Mouse (Mus musculus) splenic B cell, adult 2 months (primary cell): ENCODE data around the gene Kcnh3.
"Not testable (repeated sequence)": the region's sequence is repeated elsewhere in the genome, so short reads cannot be mapped to it uniquely, and the experiment has no call there.

ENCODE experiments used
- DNase-seq: peaks from one replicate; pipeline ENCODE4 v3.0.0-alpha.2; 2011; ENCODE audit warnings: low read depth, low spot score
- H3K27me3 ChIP-seq: 2 replicates; pipeline ENCODE4 v1.6.1; 2012; ENCODE audit warnings: mild to moderate bottlenecking, low read length, moderate library complexity, mixed read lengths; ENCODE audit not compliant: control insufficient read depth, poor library complexity, insufficient read depth, severe bottlenecking
- H3K36me3 ChIP-seq: 2 replicates; pipeline ENCODE4 v1.6.1; 2012; ENCODE audit warnings: mild to moderate bottlenecking, low read length, moderate library complexity, mixed read lengths; ENCODE audit not compliant: control insufficient read depth, poor library complexity, insufficient read depth, severe bottlenecking

Kcnh3 gene

GRCm38 (mm10) chr15:99251626-99252380, 27.1 kb downstream of the Kcnh3 start, which contains the start of gene Mcrs1:
Mcrs1 (minus strand) TSS chr15:99251961.
- DNase-seq = peak; percentile 99
- Histone ChIP-seq H3K27me3 (no peaks in the 10 kb centered on the region), H3K36me3 (peaks cover 2% of the 10 kb centered on the region; the same call in 1 of the 2 replicates)

GRCm38 (mm10) chr15:99252381-99253174, 27.9 kb downstream of the Kcnh3 start:
- peak; percentile 32 for DNase-seq
- Histone ChIP-seq H3K36me3 (peaks cover 2% of the 10 kb centered on the region; the same call in 1 of the 2 replicates), H3K27me3 (no peaks in the 10 kb centered on the region)

DNA sequence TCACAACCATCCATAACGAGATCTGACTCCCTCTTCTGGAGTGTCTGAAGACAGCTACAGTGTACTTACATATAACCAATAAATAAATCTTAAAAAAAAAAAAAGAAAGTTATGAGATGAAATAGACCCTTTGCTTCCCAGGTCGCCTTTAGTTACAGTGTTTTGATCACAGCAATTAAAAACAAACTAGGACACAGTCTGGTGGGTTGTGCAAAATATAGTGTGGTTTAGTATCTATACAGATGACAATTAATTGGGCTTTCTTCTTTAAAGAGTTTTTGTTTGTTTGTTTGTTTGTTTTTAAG, 28.5 kb downstream of the Kcnh3 start:
- not testable (repeated sequence) for H3K27me3 ChIP-seq, DNase-seq, H3K36me3 ChIP-seq

DNA sequence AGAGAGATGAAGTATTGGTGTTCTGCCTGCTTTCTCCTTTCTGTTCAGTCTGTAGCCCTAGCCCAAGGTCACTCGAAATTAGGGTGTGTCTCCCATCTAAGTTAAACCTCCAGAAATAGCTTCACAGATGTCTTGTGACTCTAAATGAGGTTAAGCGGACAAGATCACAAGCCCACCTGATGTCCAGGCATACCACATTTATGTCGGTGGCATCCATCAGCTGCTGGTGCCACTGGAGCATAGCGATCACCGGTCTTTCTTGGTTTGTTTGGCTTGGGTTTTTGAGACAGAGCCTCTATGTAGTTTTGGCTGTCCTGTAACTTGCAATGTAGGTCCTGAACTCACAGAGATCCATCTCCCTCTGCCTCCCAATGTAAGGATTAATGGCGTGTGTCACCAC, 29.1 kb downstream of the Kcnh3 start:
- H3K36me3 ChIP-seq = no peaks in the 10 kb centered on the region; the same call in 1 of the 2 replicates
- no peaks in the 10 kb centered on the region for H3K27me3 ChIP-seq

GRCm38 (mm10) chr15:99254477-99255005, 29.9 kb downstream of the Kcnh3 start:
- peak; percentile 19 for DNase-seq
- no peaks in the 10 kb centered on the region; the same call in 1 of the 2 replicates for H3K36me3 ChIP-seq
- no peaks in the 10 kb centered on the region for H3K27me3 ChIP-seq

More for the DNA sequence above, 29.1 kb downstream of the Kcnh3 start:
- peak; percentile 38 for DNase-seq

GRCm38 (mm10) chr15:99255241-99255749, 30.6 kb downstream of the Kcnh3 start:
- no peaks in the 10 kb centered on the region for H3K36me3 ChIP-seq
- H3K27me3 ChIP-seq = no peaks in the 10 kb centered on the region
- DNase-seq = no peak

DNA sequence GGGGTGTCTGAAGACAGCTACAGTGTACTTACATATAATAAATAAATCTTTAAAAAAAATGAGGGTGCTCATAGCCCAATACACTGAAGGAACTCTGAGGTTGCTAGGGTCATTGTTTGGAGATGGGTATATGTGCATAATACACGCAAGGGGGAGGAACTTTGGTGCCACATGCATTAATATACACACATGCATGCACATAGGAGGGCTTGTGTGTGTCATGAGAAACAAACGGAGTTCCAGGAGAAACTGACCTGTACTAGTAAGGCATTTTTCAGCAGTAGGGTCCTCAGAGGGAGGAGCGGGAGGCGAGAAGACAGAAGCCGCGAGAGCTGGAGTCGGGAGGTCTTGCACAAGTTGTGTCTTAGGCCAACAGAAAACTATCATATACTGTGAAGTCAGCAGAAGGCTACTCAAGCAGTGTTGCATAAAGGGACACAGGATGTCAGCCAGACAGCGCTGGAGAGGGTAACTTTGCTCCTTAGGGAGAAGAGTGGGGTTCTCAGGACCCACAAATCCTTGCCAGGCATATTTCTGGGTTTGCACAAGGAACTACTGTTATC, 34.6 kb downstream of the Kcnh3 start:
- Histone ChIP-seq H3K36me3 (no peaks in the 10 kb centered on the region), H3K27me3 (no peaks in the 10 kb centered on the region)
- no peak for DNase-seq

DNA sequence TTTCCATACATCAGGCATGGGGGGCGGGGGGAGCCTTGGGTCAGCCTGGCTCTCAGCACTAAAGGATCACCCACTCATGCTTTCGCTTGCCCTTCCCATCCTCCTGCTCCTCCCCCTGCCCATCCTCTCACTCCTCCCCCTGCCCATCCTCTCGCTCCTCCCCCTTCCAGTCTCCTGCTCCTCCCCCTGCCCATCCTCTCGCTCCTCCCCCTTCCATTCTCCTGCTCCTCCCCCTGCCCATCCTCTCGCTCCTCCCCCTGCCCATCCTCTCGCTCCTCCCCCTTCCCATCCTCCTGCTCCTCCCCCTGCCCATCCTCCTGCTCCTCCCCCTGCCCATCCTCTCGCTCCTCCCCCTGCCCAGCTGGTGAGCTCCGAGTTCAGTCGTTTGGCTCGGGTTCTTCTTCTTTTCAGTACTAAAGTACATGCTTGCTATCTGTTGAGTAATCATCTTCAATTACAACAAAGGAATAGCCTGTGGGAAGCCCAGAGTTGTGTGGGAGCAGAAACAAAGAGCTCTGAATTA, 35.1 kb downstream of the Kcnh3 start:
- peak; percentile 88 for DNase-seq
- Histone ChIP-seq H3K36me3 (no peaks in the 10 kb centered on the region), H3K27me3 (no peaks in the 10 kb centered on the region)

DNA sequence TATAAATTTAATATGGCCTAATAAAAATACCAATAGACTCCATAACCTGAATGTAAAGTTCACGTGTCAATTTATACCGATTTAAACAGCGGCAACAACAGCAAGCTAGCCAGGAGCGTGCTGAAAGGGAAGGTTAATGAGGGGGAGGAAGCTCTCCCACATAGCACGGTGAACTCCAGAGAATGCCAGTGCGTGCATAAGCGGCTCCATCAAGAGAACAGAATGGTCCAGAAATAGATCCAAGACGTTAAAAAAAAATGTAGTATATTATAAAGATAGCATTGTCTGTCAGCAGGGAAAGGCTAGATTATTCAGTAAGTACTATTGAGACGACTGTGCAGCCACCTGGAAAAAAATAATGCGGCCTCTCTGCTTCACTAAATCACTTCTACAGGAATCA, 38.0 kb downstream of the Kcnh3 start:
- no peak for DNase-seq
- H3K27me3 ChIP-seq = no peaks in the 10 kb centered on the region
- H3K36me3 ChIP-seq = no peaks in the 10 kb centered on the region

DNA sequence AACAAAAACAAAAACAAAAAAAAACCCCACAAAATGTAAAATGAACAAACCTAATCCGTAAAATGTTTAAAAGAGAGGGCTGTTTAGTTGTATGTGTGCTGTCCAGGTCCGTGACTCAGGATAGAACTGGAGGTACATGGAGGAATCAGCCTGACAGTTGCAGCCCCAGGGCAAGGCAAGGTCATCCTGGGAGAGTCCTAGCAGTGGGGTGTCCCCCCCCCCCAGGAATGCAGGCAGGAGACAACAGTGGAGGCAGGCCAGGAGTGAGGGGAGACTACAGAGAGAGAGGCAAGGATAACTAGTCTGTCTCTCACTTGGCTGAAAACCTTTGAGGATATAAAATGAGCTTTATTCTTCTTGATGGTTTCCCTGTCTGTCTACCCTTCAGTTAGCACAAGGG, 39.7 kb downstream of the Kcnh3 start:
- H3K27me3 ChIP-seq = no peaks in the 10 kb centered on the region
- no peaks in the 10 kb centered on the region for H3K36me3 ChIP-seq
- DNase-seq = no peak

- Histone ChIP-seq H3K36me3 (no peaks in the 10 kb centered on the region), H3K27me3 (no peaks in the 10 kb centered on the region)
- peak; percentile 85 for DNase-seq
Measured at GRCm38 (mm10) chr15:99265679-99266078, 41.0 kb downstream of the Kcnh3 start.

DNA sequence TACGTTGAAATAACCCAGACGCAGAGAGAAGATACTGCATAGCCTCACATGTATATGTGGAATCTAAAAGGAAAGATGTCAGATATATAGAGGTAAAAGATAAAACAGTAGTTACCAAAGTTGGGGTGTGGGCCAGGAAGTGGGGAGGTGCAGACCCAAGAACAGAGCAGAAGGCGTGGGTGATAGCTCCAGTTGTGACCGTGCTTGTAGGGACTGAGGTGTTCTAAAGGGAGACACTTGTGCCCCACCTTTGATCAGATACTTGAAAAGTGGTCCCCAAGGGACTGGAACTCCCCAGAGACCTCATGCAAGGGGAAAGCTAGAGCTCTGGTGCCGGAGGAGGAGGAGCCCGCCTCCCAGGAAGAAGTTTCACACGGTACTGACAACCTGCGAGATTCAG, 51.4 kb downstream of the Kcnh3 start:
- H3K36me3 ChIP-seq = no peaks in the 10 kb centered on the region
- DNase-seq = no peak
- no peaks in the 10 kb centered on the region for H3K27me3 ChIP-seq

GRCm38 (mm10) chr15:99278271-99278670, 53.6 kb downstream of the Kcnh3 start:
- Histone ChIP-seq H3K27me3 (no peaks in the 10 kb centered on the region), H3K36me3 (no peaks in the 10 kb centered on the region)
- DNase-seq = no peak

- Histone ChIP-seq H3K27me3 (no peaks in the 10 kb centered on the region), H3K36me3 (no peaks in the 10 kb centered on the region)
- peak; percentile 53 for DNase-seq
Measured at GRCm38 (mm10) chr15:99283456-99283855, 58.8 kb downstream of the Kcnh3 start.
